Mouse (Mus musculus): ENCODE results near the gene A030014E15Rik. TPM values are rescaled to one million over a fixed set of nuclear protein-coding genes. Genes with fewer than 3 reads are reported as not detected.
"Not testable (repeated sequence)": the region's sequence is repeated elsewhere in the genome, so short reads cannot be mapped to it uniquely, and the experiment has no call there.

The A030014E15Rik gene
- polyA plus RNA-seq, 1 experiment from 2014 or later: not detected

DNA sequence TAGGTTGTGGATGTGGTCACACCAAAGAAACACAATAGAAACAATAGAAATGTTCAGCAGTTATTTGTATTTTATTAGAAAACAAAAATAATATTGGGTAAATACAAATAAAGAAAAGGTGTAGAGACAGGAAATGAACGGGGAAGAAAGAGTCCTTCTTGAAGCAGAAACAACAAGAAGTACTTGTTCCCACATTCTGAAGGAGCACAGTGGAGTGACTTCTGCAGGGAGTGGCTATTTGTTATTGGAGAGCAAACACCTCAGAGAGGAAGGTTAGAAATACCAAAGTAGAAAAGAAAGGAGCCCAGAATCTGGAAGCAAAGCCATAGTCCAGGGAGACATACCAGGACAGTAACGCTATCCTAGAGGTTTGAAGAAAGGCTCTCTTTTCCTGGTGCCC lies 17.8 kb downstream of the A030014E15Rik start:
- not testable (repeated sequence) for H3K4me3 ChIP-seq; H3K4me1 ChIP-seq; H3K9ac ChIP-seq; H3K4me2 ChIP-seq; ATAC-seq (ENCODE audit: extremely low read depth, insufficient number of reproducible peaks, low FRiP score, low TSS enrichment); H3K36me3 ChIP-seq; H3K27ac ChIP-seq (replicated peaks); H3K27me3 ChIP-seq (replicated peaks)
- H3K9me3 ChIP-seq: peaks cover 17% of the 10 kb centered on the region
- 88% methylated on average over 2 of the region's 2 CpGs for WGBS

DNA sequence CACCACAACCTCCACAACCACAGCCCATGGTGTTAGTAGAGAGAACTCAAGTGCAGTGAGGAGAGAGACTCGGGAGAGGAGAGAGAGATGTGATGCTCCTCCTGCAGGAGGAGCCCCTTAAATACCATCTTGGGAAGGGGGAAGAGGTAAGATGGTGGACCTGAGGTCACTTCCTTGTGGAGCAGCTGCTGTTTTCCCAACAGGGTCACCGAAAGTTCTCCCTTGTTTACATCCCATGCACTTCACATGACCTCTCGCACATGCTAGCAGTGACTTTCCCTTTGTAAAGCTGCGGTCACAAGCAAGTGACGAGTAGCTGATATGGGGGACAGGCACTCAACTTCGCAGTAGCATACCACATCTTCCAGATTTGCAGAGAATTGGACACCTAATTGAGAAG lies 18.6 kb downstream of the A030014E15Rik start, which contains the start of gene A030003K21Rik:
A030003K21Rik (minus strand) TSS at position 94 of the 400 bp plus-strand sequence.
- not testable (repeated sequence) for H3K4me1 ChIP-seq; H3K9ac ChIP-seq; H3K4me3 ChIP-seq; H3K4me2 ChIP-seq; ATAC-seq (ENCODE audit: extremely low read depth, insufficient number of reproducible peaks, low FRiP score, low TSS enrichment); H3K27me3 ChIP-seq (replicated peaks); H3K27ac ChIP-seq (replicated peaks); H3K36me3 ChIP-seq
- WGBS: no CpG with 5 or more reads among the region's 6 CpGs
- H3K9me3 ChIP-seq: peaks cover 17% of the 10 kb centered on the region

DNA sequence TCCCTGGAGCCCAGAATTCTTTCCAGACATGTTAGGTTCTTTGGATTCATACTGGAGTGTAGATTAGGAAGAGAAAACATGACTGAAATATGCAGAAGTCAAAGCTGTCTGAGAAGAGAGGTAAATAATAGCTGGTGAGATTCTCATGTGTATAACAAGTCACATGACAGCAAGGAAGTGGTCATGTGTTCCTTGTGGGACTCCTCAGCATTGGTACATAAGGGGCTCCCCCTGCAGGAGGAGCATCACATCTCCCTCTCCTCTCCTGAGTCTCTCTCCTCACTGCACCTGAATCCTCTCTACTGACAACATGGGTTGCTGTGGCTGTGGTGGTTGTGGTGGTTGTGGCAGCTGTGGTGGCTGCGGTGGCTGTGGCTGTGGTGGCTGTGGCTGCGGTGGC lies 21.3 kb downstream of the A030014E15Rik start:
- not testable (repeated sequence) for H3K4me2 ChIP-seq; H3K4me3 ChIP-seq; H3K9ac ChIP-seq; ATAC-seq (ENCODE audit: extremely low read depth, insufficient number of reproducible peaks, low FRiP score, low TSS enrichment); H3K9me3 ChIP-seq; H3K4me1 ChIP-seq; H3K27ac ChIP-seq (replicated peaks); H3K27me3 ChIP-seq (replicated peaks); H3K36me3 ChIP-seq
- WGBS: 100% methylated on average over 2 of the region's 2 CpGs

DNA sequence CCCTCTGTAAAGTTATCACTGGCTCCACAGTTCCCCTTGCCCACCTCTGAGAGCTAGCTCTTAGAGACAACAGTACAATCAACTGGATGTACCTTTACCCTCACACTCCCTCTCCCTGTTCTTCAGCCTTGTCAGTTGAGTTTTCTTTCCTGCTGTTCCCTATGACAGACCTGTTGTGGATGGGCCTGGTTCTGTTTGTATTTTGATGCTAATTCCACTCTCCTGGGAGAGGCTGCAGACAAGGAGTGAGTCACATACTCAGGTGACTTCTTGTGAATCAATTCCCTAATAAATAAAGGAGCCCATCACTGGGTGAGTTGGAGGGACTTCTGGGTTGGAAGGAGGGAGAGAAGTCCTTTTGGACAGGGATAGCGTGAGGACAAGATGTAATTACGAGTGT lies 23.9 kb downstream of the A030014E15Rik start:
- Histone ChIP-seq H3K27me3 (replicated peaks) (no peaks in the 10 kb centered on the region), H3K27ac (replicated peaks) (no peak overlapping the region), H3K36me3 (no peaks in the 10 kb centered on the region), H3K4me3 (no peak overlapping the region), H3K9ac (no peak overlapping the region), H3K4me2 (no peak overlapping the region), H3K9me3 (no peaks in the 10 kb centered on the region), H3K4me1 (peaks cover 3% of the 10 kb centered on the region; the same call in 1 of the 2 replicates)
- ATAC-seq (ENCODE audit: extremely low read depth, insufficient number of reproducible peaks, low FRiP score, low TSS enrichment): no peak
- WGBS: 81% methylated on average over 2 of the region's 2 CpGs

- H3K27ac ChIP-seq (replicated peaks); ATAC-seq (ENCODE audit: extremely low read depth, insufficient number of reproducible peaks, low FRiP score, low TSS enrichment); H3K9ac ChIP-seq; H3K4me2 ChIP-seq; H3K4me3 ChIP-seq; H3K36me3 ChIP-seq; H3K4me1 ChIP-seq; H3K9me3 ChIP-seq; H3K27me3 ChIP-seq (replicated peaks): not testable (repeated sequence)
Measured at GRCm38 (mm10) chr1:82955913-82956312, 31.2 kb downstream of the A030014E15Rik start, which contains the start of gene Gm7544. TSS of gene Gm7544 (minus strand) at chr1:82956013.

- no peak within 1 kb of the TSS for H3K9ac ChIP-seq
- no peak within 1 kb of the TSS for H3K4me2 ChIP-seq
- H3K4me3 ChIP-seq: no peak within 1 kb of the TSS
- peaks cover 4% of the 10 kb centered on the region; the same call in 1 of the 2 replicates for H3K4me1 ChIP-seq
- H3K36me3 ChIP-seq: no peaks in the 10 kb centered on the region
- H3K27ac ChIP-seq (replicated peaks): no peak within 1 kb of the TSS
- no peak for ATAC-seq (ENCODE audit: extremely low read depth, insufficient number of reproducible peaks, low FRiP score, low TSS enrichment)
- H3K27me3 ChIP-seq (replicated peaks): no peaks in the 10 kb centered on the region
- no peaks in the 10 kb centered on the region for H3K9me3 ChIP-seq
- WGBS: 82% methylated on average over 11 of the region's 11 CpGs
Measured at GRCm38 (mm10) chr1:82959870-82960385, 35.2 kb downstream of the A030014E15Rik start, which contains the start of gene Gm47955. TSS of gene Gm47955 (plus strand) at chr1:82960286.

DNA sequence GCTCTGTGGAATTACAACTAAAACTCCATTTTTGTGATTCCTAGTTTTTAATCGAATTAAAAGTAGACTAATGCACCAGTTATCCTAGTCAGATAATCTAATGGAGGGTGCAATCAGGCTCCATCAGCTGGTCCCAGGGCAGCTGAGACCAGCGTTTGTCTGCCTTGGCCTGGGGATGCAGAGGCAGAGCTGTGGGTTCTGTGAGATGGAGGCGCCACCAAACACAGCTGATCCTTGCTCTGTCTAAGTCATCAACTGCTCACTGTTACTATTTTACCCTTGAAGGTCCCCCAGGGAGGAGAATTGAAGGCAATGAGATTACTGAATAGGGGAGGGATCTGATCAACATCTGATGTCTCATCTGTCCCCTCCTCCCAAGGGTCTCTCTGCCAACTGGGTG lies 41.7 kb downstream of the A030014E15Rik start:
- Histone ChIP-seq H3K9me3 (no peaks in the 10 kb centered on the region), H3K27ac (replicated peaks) (no peak overlapping the region), H3K36me3 (no peaks in the 10 kb centered on the region), H3K4me2 (no peak overlapping the region), H3K4me3 (no peak overlapping the region), H3K9ac (no peak overlapping the region), H3K27me3 (replicated peaks) (no peaks in the 10 kb centered on the region), H3K4me1 (peaks cover 8% of the 10 kb centered on the region)
- WGBS: 64% methylated on average over 3 of the region's 3 CpGs
- ATAC-seq (ENCODE audit: extremely low read depth, insufficient number of reproducible peaks, low FRiP score, low TSS enrichment): no peak

GRCm38 (mm10) chr1:82972046-82972445 lies 47.3 kb downstream of the A030014E15Rik start:
- WGBS: 10% methylated on average over 4 of the region's 4 CpGs
- H3K9ac ChIP-seq: 0 out of 2 replicates have a peak overlapping the region, but pooled peaks have one; percentile 12
- peak; percentile 61 for ATAC-seq (ENCODE audit: extremely low read depth, insufficient number of reproducible peaks, low FRiP score, low TSS enrichment)
- no peaks in the 10 kb centered on the region for H3K36me3 ChIP-seq
- H3K4me3 ChIP-seq: no peak overlapping the region
- peaks cover 38% of the 10 kb centered on the region for H3K4me1 ChIP-seq
- peak overlapping the region; percentile 73 for H3K27ac ChIP-seq (replicated peaks)
- H3K27me3 ChIP-seq (replicated peaks): no peaks in the 10 kb centered on the region
- peak overlapping the region; percentile 35 for H3K4me2 ChIP-seq
- H3K9me3 ChIP-seq: no peaks in the 10 kb centered on the region

DNA sequence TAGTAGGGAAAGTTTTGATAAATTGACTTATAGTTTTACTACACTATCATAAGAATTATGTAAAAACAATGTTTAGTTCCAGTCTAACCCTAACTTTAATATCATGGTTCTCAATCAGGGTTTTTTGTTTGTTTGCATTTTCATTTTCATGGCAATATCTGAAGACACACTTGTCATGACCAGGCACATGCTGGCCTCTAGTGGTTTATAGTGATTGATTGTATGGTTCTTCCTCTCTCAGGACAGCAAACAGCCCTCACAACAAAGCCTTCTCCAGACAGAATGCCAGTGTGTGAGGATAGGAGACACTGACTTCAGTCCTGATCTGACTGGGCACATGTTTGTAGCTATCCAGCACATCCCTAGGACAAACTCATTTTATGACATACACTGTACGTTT lies 48.5 kb downstream of the A030014E15Rik start:
- no peak for ATAC-seq (ENCODE audit: extremely low read depth, insufficient number of reproducible peaks, low FRiP score, low TSS enrichment)
- no peak overlapping the region for H3K9ac ChIP-seq
- 73% methylated on average over 1 of the region's 1 CpGs for WGBS

GRCm38 (mm10) chr1:82973901-82974300 lies 49.2 kb downstream of the A030014E15Rik start:
- H3K27ac ChIP-seq (replicated peaks): peak overlapping the region; percentile 59
- H3K9me3 ChIP-seq: no peaks in the 10 kb centered on the region
- H3K27me3 ChIP-seq (replicated peaks): no peaks in the 10 kb centered on the region
- WGBS: 45% methylated on average over 6 of the region's 6 CpGs
- H3K36me3 ChIP-seq: no peaks in the 10 kb centered on the region
- ATAC-seq (ENCODE audit: extremely low read depth, insufficient number of reproducible peaks, low FRiP score, low TSS enrichment): no peak
- no peak overlapping the region for H3K9ac ChIP-seq
- no peak overlapping the region for H3K4me3 ChIP-seq
- peak overlapping the region; percentile 24 for H3K4me2 ChIP-seq
- H3K4me1 ChIP-seq: peaks cover 38% of the 10 kb centered on the region

More for the DNA sequence above, 48.5 kb downstream of the A030014E15Rik start:
- no peaks in the 10 kb centered on the region for H3K27me3 ChIP-seq (replicated peaks)
- H3K9me3 ChIP-seq: no peaks in the 10 kb centered on the region
- H3K4me1 ChIP-seq: peaks cover 38% of the 10 kb centered on the region
- no peak overlapping the region for H3K4me2 ChIP-seq
- no peak overlapping the region for H3K4me3 ChIP-seq
- peak overlapping the region; percentile 59; the same call in 1 of the 2 replicates for H3K27ac ChIP-seq (replicated peaks)
- H3K36me3 ChIP-seq: no peaks in the 10 kb centered on the region

GRCm38 (mm10) chr1:82974342-82974741 lies 49.6 kb downstream of the A030014E15Rik start:
- Histone ChIP-seq H3K27me3 (replicated peaks) (no peaks in the 10 kb centered on the region), H3K9ac (no peak overlapping the region), H3K9me3 (no peaks in the 10 kb centered on the region), H3K4me1 (peaks cover 38% of the 10 kb centered on the region), H3K4me2 (peak overlapping the region; percentile 24), H3K27ac (replicated peaks) (peak overlapping the region; percentile 59), H3K36me3 (no peaks in the 10 kb centered on the region), H3K4me3 (no peak overlapping the region)
- no peak for ATAC-seq (ENCODE audit: extremely low read depth, insufficient number of reproducible peaks, low FRiP score, low TSS enrichment)
- WGBS: 57% methylated on average over 9 of the region's 9 CpGs
